Mouse (Mus musculus) embryonic facial prominence, embryonic 14.5 days (tissue): ENCODE measurements around the gene Cmip. TPM values are rescaled to one million over a fixed set of nuclear protein-coding genes. Genes with fewer than 3 reads are reported as not detected.

Experiments used
- ATAC-seq: fragments of 200-750 bp; cut with Nextera tagmentation; 2 replicates; pipeline ENCODE4 v1.8.0; 2017; ENCODE audit warnings: low read depth, moderate number of reproducible peaks, moderate TSS enrichment
- DNase-seq: peaks from one replicate; pipeline ENCODE4 v3.0.0-alpha.2; 2015; ENCODE audit warnings: low spot score
- H3K27ac ChIP-seq: fragments of 300-500 bp; sonication (generic); replicated peaks from 2 replicates; pipeline ENCODE4 v1.5.1; 2014; ENCODE audit warnings: low read depth, mild to moderate bottlenecking, low read length, moderate library complexity
- H3K27me3 ChIP-seq: fragments of 300-500 bp; sonication (generic); replicated peaks from 2 replicates; pipeline ENCODE4 v1.6.1; 2014; ENCODE audit warnings: low read length; ENCODE audit not compliant: control insufficient read depth, insufficient read depth
- H3K36me3 ChIP-seq: fragments of 300-500 bp; sonication (generic); 2 replicates; pipeline ENCODE4 v1.6.1; 2014; ENCODE audit warnings: low read length, mixed read lengths; ENCODE audit not compliant: control insufficient read depth, insufficient read depth
- H3K4me1 ChIP-seq: fragments of 300-500 bp; sonication (generic); 2 replicates; pipeline ENCODE4 v1.6.1; 2014; ENCODE audit warnings: antibody characterized with exemption, low read length; ENCODE audit not compliant: control insufficient read depth, insufficient read depth
- H3K4me2 ChIP-seq: fragments of 300-500 bp; sonication (generic); 2 replicates; pipeline ENCODE4 v1.6.1; 2014; ENCODE audit warnings: low read depth, mild to moderate bottlenecking, low read length, moderate library complexity, mixed read lengths
- H3K4me3 ChIP-seq: fragments of 300-500 bp; sonication (generic); 2 replicates; pipeline ENCODE4 v1.5.1; 2014; ENCODE audit warnings: low read depth, mild to moderate bottlenecking, low read length
- H3K9ac ChIP-seq: fragments of 300-500 bp; sonication (generic); 2 replicates; pipeline ENCODE4 v1.6.1; 2014; ENCODE audit warnings: low read depth, mild to moderate bottlenecking, low read length, moderate library complexity, mixed read lengths
- H3K9me3 ChIP-seq: fragments of 300-500 bp; sonication (generic); 2 replicates; pipeline ENCODE4 v1.6.1; 2016; ENCODE audit warnings: low read length; ENCODE audit not compliant: control insufficient read depth
- WGBS: fragments of 180-500 bp; shearing (Covaris S2); extraction: QIAGEN DNeasy Blood & Tissue Kit; methylation state at CpG from one replicate; pipeline ENCODE4 v1.1.7; 2014; 5-methylcytosine and 5-hydroxymethylcytosine counted together
- polyA plus RNA-seq: library from polyadenylated mRNA; unstranded; fragments of >200 nt; fragmentation: Nextera tagmentation; extraction: Ambion mirVana; gene quantifications from 2 replicates; pipeline ENCODE4 v1.2.1, GENCODE M21; 2014

The Cmip gene
- polyA plus RNA-seq, 1 experiment from 2014 or later = 27.7 TPM

GRCm38 (mm10) chr8:117372070-117372469 is 115.2 kb downstream of the Cmip start:
- Histone ChIP-seq H3K27me3 (no peaks in the 10 kb centered on the region), H3K9ac (no peak overlapping the region), H3K4me3 (no peak overlapping the region), H3K4me1 (peaks cover 27% of the 10 kb centered on the region), H3K27ac (no peak overlapping the region), H3K9me3 (no peaks in the 10 kb centered on the region), H3K4me2 (no peak overlapping the region), H3K36me3 (0 out of 2 replicates have a peak, but pooled peaks cover 3% of the 10 kb centered on the region)
- ATAC-seq (no peak), DNase-seq (no peak)
- 76% methylated on average over 12 of the region's 12 CpGs for WGBS

DNA sequence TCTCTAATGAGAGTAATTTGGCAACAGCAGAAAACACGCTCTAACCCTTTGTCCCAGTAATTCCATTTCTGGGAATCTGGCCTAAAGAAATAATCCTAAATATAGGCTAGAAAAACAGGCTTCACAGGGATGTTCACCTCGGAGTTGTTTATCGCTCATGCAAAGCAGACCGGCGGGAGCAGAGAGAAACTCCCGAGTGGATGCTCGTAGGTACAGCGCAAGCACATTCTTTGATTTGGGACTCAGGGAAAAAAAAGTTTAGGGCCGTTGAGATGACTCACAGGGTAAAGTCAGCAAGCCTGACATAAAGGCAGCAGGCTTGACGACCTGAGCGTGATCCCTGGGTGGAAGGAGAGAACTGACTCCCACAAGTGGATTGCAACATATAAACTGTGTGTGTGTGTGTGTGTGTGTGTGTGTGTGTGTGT is 116.2 kb downstream of the Cmip start:
- Histone ChIP-seq H3K4me3 (no peak overlapping the region), H3K4me2 (no peak overlapping the region), H3K36me3 (0 out of 2 replicates have a peak, but pooled peaks cover 10% of the 10 kb centered on the region), H3K27me3 (no peaks in the 10 kb centered on the region), H3K9me3 (no peaks in the 10 kb centered on the region), H3K4me1 (peaks cover 27% of the 10 kb centered on the region), H3K27ac (no peak overlapping the region; the same call in 1 of the 2 replicates), H3K9ac (no peak overlapping the region)
- WGBS = 48% methylated on average over 11 of the region's 11 CpGs
- ATAC-seq = no peak
- DNase-seq = peak; percentile 65

GRCm38 (mm10) chr8:117374087-117374486 is 117.2 kb downstream of the Cmip start:
- ATAC-seq (no peak), DNase-seq (no peak)
- 88% methylated on average over 3 of the region's 3 CpGs for WGBS
- no peaks in the 10 kb centered on the region for H3K27me3 ChIP-seq
- peaks cover 24% of the 10 kb centered on the region for H3K4me1 ChIP-seq
- H3K9me3 ChIP-seq = no peaks in the 10 kb centered on the region
- no peak overlapping the region for H3K4me2 ChIP-seq
- no peak overlapping the region for H3K27ac ChIP-seq
- H3K4me3 ChIP-seq = no peak overlapping the region
- 0 out of 2 replicates have a peak, but pooled peaks cover 10% of the 10 kb centered on the region for H3K36me3 ChIP-seq
- no peak overlapping the region for H3K9ac ChIP-seq

GRCm38 (mm10) chr8:117376997-117377396 is 120.1 kb downstream of the Cmip start:
- no peaks in the 10 kb centered on the region for H3K9me3 ChIP-seq
- DNase-seq (no peak), ATAC-seq (no peak)
- H3K27ac ChIP-seq = no peak overlapping the region
- H3K4me2 ChIP-seq = no peak overlapping the region
- peaks cover 10% of the 10 kb centered on the region for H3K4me1 ChIP-seq
- 0 out of 2 replicates have a peak, but pooled peaks cover 16% of the 10 kb centered on the region for H3K36me3 ChIP-seq
- H3K9ac ChIP-seq = no peak overlapping the region
- 64% methylated on average over 16 of the region's 16 CpGs for WGBS
- H3K27me3 ChIP-seq = no peaks in the 10 kb centered on the region
- H3K4me3 ChIP-seq = no peak overlapping the region

GRCm38 (mm10) chr8:117378625-117379024 is 121.8 kb downstream of the Cmip start:
- Histone ChIP-seq H3K4me1 (no peaks in the 10 kb centered on the region), H3K4me3 (no peak overlapping the region), H3K4me2 (no peak overlapping the region), H3K27ac (no peak overlapping the region), H3K36me3 (0 out of 2 replicates have a peak, but pooled peaks cover 20% of the 10 kb centered on the region), H3K9me3 (no peaks in the 10 kb centered on the region), H3K27me3 (no peaks in the 10 kb centered on the region), H3K9ac (no peak overlapping the region)
- ATAC-seq = peak; percentile 19; the same call in 1 of the 2 replicates
- no peak for DNase-seq
- WGBS = 75% methylated on average over 7 of the region's 7 CpGs

GRCm38 (mm10) chr8:117379131-117379530 is 122.3 kb downstream of the Cmip start:
- no peaks in the 10 kb centered on the region for H3K27me3 ChIP-seq
- DNase-seq (peak; percentile 18), ATAC-seq (0 out of 2 replicates have a peak, but pooled peaks have one; percentile 55)
- no peak overlapping the region for H3K27ac ChIP-seq
- H3K9ac ChIP-seq = no peak overlapping the region
- H3K4me3 ChIP-seq = no peak overlapping the region
- H3K4me2 ChIP-seq = no peak overlapping the region
- no peaks in the 10 kb centered on the region for H3K4me1 ChIP-seq
- H3K9me3 ChIP-seq = peaks cover 3% of the 10 kb centered on the region; the same call in 1 of the 2 replicates
- WGBS = 59% methylated on average over 10 of the region's 10 CpGs
- 0 out of 2 replicates have a peak, but pooled peaks cover 20% of the 10 kb centered on the region for H3K36me3 ChIP-seq

GRCm38 (mm10) chr8:117380796-117381195 is 123.9 kb downstream of the Cmip start:
- 74% methylated on average over 8 of the region's 8 CpGs for WGBS
- H3K9ac ChIP-seq = no peak overlapping the region
- H3K9me3 ChIP-seq = peaks cover 9% of the 10 kb centered on the region
- peak overlapping the region; percentile 52 for H3K27ac ChIP-seq
- peaks cover 23% of the 10 kb centered on the region; the same call in 1 of the 2 replicates for H3K36me3 ChIP-seq
- H3K27me3 ChIP-seq = no peaks in the 10 kb centered on the region
- H3K4me2 ChIP-seq = no peak overlapping the region
- ATAC-seq (no peak), DNase-seq (peak; percentile 40)
- no peaks in the 10 kb centered on the region for H3K4me1 ChIP-seq
- H3K4me3 ChIP-seq = no peak overlapping the region

DNA sequence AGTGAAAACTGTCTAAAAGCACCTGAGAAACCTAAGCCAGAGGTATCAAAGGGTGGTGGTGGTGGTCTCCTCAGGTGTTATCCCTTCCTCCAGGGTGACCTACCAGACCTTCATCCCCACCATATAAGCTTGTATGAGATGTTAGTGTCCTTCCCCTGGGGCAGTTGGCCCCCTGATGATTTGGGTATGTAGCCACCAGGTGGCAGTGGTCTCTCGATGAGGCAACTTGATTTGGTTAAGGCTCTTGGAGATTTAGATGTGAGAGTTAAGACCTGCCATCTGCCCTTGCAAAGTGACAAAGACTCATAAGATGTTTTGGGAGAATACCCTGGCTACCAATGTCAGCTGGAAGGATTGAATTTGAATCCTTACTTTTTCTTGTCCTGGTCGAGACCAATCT is 129.3 kb downstream of the Cmip start:
- Histone ChIP-seq H3K4me2 (no peak overlapping the region), H3K9me3 (peaks cover 9% of the 10 kb centered on the region), H3K36me3 (peaks cover 13% of the 10 kb centered on the region; the same call in 1 of the 2 replicates), H3K4me3 (no peak overlapping the region), H3K4me1 (no peaks in the 10 kb centered on the region), H3K9ac (no peak overlapping the region), H3K27me3 (no peaks in the 10 kb centered on the region), H3K27ac (no peak overlapping the region)
- ATAC-seq (no peak), DNase-seq (no peak)
- WGBS = 69% methylated on average over 2 of the region's 2 CpGs

DNA sequence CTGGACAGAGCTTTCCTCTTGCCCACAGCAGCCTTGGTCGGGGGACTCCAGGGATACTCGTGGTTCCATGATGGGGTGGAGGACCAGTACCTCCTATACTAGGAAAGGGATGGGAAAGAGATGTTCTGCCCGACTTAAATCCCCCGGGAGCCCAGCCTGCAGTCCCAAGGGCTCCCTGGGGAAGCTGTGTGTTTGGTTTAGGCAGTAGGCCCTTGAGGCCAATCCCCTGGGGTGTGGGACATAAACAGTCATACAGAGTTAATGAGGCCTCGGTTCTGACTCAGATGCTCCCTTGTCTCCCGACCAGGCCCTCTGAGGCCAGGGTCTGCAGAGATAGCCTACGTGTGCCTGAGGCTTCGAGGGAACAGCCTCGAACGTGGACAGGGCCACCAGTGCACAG is 130.8 kb downstream of the Cmip start:
- no peak for DNase-seq
- Histone ChIP-seq H3K4me1 (no peaks in the 10 kb centered on the region), H3K9me3 (peaks cover 9% of the 10 kb centered on the region), H3K4me3 (no peak overlapping the region), H3K9ac (no peak overlapping the region), H3K4me2 (no peak overlapping the region), H3K27ac (no peak overlapping the region), H3K36me3 (peaks cover 3% of the 10 kb centered on the region; the same call in 1 of the 2 replicates), H3K27me3 (no peaks in the 10 kb centered on the region)
- 61% methylated on average over 10 of the region's 10 CpGs for WGBS
- ATAC-seq = peak; percentile 42; the same call in 1 of the 2 replicates
